Mouse (Mus musculus) MN1 (cell line): ENCODE measurements around the gene Dap3.
A peak's percentile ranks its signal among the peaks of the same experiment; 100 is the strongest.
"Not testable (repeated sequence)": the region's sequence is repeated elsewhere in the genome, so short reads cannot be mapped to it uniquely, and the experiment has no call there.

Source experiments
- DNase-seq: peaks from one replicate; pipeline ENCODE4 v3.0.0-alpha.2; 2016; ENCODE audit warnings: low spot score

Dap3 gene

DNA sequence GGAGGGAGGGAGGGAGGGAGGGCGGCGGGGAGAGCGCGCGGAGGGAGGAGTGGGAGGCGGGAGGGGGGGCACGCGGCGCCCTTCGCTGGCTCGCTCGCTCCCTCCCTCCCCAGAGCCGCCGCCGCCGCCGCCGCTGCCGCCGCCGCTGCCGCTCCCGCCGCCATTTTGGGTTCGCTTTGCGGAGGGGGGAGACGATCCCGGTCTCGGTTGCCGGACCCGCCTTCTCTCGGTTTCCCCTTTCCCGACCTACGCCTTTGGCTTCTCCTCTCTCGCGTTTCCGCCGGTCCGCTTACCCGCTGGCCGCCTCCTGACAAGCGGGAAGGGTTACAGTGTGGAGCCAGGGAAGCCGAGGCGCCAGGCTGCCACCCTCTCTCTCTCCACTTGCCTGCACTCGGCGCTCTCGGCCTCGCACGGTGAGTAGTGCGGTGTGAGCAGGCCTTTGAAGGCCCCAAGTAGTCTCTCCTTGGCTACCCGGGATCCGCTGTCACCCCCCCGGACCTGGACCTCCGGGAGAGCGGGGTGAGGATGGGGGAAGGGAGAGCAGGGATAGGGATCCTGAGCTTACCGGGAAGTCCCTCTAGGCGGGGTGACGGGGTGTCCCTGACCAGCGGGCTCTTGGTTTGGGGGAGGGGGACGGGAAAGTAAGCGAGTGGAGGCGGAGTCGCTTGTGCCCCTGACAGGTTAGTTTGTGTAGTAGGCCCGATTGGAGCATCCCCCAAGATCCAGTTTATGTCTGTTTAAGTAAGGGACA lies at the start of gene Dap3, which contains the start of gene Ash1l:
Dap3 (minus strand) TSS at position 606 of the 751 bp plus-strand sequence.
Ash1l (plus strand) TSS at position 47 of the 751 bp plus-strand sequence.
- DNase-seq = peak; percentile 86

DNA sequence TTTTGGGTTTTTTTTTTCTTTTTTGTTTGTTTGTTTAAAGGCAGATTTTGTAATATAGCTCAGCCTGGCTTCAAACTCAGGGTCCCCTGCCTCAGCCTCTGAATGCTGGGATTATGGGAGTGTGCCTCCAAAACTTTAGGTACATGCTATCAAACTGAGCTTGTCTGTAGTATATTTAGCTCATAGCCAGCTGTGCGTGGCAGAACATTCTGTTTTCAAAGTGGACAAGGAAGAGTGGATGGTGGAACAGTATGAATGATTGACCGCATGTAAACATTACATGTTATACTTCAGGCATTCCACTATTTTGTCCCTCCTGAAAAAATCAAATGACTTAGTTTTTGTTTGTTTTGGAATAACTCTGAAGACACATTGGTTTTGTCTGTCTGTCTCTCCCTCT lies 41.8 kb upstream of the Dap3 start:
- DNase-seq = no peak

DNA sequence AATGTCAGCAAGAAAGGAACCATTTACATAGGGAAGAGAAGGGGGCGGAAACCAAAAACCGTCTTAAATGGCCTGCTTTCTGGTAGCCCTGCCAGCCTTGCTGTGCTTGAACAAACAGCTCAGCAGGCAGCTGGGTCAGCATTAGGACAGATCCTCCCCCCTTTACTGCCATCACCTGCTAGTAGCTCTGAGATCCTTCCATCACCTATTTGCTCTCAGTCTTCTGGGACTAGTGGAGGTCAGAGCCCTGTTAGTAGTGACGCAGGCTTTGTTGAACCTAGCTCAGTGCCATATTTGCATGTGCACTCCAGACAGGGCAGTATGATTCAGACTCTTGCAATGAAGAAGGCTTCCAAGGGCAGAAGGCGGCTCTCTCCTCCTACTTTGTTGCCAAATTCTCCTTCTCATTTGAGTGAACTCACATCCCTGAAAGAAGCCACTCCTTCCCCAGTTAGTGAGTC lies 33.0 kb upstream of the Dap3 start:
- no peak for DNase-seq

DNA sequence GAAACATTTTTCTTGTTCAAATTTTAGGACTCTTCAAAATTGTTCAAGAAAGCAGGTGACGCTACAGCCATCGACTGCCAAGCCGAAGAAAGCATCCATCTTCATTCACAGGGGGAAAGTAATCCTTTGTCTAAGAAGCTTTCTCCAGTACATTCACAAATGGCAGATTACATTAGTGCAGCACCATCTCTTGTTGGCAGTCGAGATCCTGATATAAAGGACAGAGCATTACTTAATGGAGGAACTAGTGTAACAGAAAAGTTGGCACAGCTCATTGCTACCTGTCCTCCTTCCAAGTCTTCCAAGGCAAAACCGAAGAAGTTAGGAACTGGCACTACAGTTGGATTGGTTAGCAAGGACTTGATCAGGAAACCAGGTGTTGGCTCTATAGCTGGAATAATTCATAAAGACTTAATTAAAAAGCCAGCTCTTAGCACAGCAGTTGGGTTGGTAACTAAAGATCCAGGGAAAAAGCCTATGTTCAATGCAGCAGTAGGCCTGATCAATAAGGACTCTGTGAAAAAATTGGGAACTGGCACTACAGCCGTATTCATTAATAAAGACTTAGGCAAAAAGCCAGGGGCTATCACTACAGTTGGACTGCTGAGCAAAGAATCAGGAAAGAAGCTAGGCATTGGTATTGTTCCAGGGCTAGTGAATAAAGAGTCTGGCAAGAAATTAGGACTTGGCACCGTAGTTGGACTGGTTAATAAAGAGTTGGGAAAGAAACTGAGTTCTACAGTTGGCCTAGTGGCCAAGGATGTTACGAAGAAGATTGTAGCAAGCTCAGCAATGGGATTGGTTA lies 30.4 kb upstream of the Dap3 start:
- no peak for DNase-seq

DNA sequence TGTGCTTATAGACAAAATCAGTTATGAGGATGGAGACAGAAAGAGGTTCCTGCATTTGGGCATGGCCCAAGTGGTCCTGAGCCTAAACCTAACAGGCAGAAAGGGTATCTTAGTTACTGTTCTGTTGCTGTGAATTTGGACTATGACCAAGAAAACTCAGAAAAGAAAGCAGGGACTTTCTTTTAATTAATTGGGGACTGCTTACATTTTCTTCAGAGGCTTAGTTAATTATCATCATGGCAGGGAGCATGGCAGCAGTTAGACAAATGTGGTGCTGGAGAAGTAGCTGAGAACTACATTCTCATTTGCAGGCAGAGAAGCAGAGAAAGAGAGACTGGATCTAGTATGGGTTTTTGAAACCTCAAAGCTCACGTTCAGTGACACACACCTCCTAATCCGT lies 24.0 kb upstream of the Dap3 start:
- no peak for DNase-seq

DNA sequence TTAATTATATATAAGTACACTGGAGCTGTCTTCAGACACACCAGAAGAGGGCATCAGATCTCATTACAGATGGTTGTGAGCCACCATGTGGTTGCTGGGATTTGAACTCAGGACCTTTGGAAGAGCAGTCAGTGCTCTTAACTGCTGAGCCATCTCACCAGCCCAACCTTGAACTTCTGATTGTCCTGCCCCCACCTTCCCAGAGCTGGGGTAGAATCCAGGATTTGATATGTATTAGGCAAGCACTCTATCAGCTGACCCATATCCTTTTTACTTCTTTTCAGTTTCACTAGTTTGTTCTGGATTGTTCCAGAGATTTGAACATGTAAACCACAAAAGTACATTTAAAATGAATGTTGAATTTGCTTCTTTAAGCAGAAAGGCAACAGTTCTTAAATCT lies 12.2 kb upstream of the Dap3 start:
- not testable (repeated sequence) for DNase-seq

DNA sequence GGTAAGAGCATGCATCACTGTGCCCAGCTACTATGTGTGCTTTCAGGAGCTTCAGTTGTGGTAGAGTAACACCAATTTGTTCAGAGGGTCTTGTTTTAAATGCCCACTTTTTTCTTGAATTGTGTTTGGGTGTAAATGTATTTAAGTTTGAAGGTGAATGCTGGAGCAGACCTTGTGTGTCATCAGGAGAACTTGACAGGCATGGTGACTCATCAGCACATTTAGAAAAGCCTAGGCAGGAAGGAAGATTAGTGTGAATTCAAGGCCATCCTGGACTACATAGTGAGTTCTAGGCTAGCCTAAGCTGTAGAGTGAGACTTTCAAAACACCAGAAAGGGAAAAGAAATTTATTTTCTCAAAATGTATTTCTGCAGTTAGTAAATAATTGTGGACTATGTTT lies 2.8 kb upstream of the Dap3 start:
- no peak for DNase-seq

DNA sequence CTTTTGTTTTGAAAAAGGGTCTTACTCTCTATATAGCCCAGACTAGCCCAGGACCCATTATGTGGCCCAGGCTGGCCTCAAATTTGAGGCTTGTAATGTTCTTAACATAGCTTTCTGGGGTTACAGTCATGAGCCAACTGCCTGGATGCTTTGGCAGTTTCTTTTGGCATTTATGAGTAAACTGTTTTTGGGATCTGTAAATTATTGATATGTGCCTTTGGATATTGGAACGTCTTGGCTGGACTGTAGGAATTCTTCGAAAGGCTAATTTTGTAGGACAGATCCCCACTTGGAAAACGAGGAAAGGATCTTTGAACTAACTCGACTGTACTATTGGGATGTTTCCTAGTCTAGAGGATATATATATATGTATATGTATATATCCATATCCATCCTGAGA lies 2.3 kb upstream of the Dap3 start:
- no peak for DNase-seq

DNA sequence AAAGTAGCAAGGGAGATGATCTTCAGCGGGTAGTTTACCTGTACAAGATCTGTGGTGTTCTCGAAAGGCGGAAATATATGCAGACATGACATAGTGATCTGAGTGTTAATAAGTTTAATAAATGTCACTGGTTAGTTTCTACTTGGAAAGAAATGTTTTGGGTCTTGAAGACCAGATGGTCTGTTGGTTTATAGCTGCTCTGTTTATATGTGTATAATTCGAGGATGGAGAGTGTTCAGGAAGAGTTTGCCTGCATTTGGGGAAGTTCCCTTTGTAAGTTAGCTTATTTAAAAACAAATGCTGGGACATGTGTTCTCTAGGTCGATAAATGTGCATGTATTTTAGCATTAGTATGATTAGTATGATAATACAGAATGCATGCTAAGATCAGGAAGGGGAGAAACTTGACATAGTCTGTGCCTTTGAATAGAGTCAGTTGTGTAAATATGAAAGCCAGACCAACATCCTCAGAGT lies 383 bp upstream of the Dap3 start:
- no peak for DNase-seq

DNA sequence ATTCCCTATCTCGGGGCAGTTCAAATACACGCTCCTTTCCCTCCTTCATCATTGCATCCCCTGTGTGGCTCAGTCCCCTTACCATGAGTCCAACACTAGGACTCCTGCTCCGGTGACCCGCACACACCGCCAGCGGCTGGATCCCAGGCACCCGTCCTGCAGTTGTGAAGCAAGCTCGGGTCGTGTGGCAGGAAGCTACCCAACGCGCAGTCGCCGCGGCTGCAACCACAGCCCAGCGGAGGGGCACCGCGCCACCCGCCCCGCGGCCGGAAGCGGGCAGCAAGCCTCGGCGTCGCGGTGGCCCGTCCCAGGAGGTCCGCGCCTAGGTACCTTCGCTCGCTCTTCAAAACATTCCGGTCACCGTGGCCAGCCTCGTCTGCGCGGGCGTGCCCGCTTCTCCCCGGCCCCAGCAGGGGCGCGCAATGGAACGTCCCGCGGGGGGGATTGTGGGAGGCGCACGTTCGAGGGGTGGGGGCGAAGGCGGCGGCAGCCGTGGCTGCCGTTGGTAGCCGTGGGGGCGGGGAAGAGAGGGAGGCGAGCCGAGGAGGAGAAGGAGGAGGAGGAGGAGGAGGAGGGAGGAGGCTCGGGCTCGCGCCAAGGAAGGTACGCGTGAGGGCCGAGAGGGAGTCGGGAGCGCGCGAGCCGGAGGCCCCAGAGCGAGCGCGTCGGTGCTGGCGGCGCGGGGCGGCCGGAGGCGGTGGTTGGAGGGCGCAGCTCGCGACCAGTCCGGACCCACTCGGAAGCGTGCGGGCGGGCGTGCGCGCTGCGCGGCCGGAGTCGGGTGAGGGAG lies 1.0 kb downstream of the Dap3 start:
- DNase-seq = peak; percentile 91

DNA sequence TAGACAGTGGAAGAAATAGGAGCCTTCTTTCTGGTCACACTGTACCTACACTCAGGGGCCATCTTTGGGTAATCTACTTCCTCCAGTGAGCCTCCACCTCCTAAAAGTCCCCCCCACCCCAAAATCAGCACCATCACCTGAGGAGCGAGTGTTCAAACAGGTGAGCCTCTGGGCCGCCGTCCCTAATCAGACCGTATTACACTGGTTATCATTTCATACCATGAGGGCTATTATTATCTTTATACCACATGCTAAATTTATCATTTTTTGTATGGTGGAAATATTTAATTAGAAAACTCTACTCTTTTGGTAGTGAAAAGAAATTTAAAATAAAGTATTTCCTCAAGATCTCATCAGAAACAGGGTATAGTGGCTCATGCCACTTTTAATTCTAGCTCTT lies 6.9 kb downstream of the Dap3 start:
- DNase-seq = no peak

DNA sequence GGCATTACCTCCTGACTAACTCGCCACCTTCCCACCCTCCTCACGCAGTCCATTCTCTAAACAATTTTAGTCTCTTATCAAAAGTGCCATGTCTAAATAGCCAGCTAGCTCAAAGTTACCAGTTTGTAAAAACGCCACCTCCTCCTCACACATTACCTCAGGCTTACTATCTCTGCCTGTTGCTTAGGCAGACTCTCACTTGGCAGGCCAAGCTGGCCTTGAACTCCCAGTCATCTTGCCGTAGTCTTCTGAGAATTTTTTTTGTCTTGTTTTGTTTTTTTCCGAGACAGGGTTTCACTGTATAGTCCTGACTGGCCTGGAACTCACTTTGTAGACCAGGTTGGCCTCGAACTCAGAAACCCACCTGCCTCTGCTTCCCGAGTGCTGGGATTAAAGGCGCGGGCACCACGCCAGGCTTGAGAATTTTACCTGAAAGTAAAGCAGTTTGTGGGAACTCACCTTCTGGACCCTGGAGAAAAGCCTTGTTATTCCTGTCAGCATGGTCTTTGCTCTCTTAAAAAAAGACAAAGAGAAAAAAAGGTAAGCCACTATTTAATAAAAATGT lies 8.6 kb downstream of the Dap3 start:
- no peak for DNase-seq

DNA sequence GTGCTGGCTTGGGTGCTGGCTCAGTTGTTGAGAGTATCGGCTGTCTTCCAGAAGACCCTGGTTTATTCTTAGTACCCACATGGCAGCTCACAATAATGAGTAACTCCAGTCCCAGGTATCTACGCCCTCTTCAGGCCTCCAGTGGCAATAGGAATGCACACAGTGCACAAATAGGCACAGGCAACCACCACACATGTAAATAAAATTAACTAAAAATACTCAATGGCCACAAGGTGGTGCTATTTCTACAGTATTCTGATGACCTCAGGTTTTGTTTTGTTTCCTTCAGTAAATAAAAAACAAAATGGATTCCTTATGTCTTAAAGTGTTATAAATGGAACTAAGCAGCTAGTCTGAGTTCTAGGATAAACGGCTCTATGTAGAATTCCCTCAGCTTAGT lies 11.2 kb downstream of the Dap3 start:
- DNase-seq = peak; percentile 82

DNA sequence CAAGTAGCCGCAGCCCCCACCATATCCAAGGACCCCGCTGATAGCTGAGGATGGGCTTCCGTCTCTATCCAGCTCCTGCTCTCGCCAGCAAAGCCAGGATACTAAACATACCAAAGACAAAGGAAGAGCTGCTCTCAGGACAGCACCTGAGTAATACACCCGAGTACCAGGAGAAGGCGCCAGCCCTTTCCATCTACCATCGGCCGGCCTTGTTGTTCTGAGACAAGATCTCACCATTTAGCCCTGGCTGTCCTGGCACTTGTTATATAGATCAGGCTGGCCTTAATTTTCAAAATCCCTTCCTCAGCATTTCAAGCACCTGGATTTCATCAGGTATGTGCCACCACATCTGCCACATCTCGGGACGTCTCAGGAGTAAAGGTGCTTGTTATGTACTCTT lies 11.9 kb downstream of the Dap3 start:
- DNase-seq = no peak

DNA sequence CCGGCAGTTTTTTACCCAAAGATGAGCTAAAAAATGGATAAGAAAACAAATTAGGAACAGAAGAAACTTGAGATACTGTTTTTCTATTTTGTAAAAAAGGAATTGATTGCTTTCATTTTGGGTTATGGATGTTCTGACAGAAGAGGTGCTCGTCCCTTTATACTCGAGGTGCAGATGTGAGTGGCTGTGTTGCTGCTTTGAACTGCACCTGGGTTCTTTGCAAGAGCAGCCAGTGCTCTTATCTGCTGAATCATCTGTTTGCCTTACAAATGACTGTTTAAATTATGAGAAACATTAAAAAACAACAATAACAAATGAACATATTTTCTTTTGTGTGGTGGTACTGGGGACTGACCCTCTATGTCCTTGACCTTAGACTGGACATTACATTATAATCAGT lies 21.5 kb downstream of the Dap3 start:
- DNase-seq = no peak

DNA sequence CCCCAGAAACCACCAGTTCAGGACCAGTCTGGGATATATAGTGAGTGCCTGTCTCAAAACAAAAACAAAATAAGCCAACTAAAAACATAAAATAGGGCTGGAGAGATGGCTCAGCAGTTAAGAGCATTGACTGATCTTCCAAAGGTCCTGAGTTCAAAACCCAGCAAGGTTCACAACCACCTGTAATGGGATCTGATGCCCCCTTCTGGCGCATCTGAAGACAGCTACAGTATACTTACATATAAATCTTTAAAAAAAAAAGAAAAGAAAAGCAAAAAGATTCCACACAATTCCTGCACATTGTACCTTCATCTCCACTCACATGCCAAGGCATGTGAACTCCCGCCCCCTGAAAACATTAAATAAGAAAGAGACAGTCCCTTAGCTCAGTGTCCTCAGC lies 25.3 kb downstream of the Dap3 start:
- DNase-seq = no peak

DNA sequence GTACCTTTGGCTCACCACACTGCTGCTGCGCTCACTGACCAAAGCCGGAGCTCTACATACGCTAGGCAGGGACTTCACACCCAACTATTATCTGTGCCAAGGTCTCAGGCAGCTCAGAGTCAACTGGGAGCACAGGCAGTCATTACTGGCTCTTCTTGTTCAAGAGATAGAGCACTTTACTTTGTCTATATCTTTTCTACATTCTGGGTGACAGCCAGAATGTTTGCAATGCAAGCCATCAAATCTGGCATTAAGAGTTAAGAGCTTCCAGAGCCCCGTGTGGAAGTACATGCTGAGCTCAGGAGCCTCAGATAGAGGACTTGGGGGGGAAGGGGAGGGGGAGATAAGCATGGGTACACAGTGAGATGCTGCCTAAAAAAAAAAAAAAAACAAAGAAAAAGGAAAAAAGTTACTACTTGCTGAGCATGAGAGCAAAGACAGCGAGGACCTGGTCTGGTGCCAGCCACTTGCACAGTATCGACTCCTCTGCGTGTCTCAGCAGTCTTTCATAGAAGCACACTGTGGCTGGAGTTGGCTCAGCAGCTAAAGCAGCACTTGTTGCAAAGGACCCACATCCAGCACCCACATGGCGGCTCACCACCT lies 26.9 kb downstream of the Dap3 start:
- DNase-seq = no peak

DNA sequence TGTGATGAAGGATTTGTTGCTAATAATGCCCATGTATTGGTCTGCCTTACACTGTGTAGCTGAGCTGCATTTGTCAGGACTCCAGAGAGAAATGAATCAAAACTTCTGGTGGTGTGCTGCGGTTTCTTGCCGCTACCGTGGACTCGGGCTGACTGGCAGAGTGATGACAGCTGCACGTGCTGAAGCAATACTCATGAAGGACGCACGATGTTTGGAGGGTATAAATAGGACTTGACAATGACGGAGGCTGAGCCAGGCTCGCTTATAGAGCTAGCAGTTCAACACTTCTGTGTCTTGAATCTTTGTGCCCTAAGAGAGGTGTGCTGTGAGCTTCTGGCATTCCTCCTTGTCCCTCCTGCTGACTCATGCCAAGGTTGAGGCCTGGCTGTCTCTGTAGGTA lies 29.6 kb downstream of the Dap3 start:
- DNase-seq = no peak

DNA sequence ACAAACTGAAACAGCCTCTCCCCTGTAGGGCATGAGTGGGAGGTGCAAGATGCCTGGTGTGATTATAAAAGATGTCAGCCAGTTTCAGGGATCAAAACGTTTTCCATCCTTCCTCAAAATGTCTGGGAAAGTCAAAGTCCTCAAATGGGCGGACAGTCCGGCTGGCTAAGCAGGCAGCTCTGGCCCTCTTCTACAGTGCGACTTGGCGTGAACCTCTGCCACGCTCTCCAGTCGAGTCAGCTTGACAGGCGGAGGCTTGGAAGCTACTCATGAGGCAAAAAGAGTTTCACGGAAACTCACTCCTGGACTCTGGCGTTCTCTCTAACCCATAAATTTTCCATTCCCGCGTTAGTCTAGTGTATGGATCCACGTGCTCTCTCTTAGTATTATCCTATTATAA lies 32.0 kb downstream of the Dap3 start:
- no peak for DNase-seq

DNA sequence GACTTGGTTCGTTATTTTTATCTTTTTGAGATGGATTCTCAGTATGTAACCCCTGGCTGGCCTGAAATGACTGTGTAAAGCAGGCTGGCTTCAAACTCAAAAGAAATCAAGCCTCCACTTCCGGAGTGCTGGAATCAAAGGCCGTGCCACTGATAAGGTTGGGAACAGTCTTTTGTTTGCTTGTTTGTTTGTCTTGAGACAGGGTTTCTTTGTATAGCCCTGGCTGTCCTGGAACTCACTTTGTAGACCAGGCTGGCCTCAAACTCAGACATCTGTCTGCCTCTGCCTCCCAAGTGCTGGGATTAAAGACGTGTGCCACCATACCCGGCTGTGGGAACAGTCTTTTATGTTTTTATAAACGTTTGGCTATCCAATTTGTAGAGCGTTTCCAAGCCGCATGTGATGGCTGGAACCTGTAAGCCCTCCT lies 36.6 kb downstream of the Dap3 start:
- no peak for DNase-seq

DNA sequence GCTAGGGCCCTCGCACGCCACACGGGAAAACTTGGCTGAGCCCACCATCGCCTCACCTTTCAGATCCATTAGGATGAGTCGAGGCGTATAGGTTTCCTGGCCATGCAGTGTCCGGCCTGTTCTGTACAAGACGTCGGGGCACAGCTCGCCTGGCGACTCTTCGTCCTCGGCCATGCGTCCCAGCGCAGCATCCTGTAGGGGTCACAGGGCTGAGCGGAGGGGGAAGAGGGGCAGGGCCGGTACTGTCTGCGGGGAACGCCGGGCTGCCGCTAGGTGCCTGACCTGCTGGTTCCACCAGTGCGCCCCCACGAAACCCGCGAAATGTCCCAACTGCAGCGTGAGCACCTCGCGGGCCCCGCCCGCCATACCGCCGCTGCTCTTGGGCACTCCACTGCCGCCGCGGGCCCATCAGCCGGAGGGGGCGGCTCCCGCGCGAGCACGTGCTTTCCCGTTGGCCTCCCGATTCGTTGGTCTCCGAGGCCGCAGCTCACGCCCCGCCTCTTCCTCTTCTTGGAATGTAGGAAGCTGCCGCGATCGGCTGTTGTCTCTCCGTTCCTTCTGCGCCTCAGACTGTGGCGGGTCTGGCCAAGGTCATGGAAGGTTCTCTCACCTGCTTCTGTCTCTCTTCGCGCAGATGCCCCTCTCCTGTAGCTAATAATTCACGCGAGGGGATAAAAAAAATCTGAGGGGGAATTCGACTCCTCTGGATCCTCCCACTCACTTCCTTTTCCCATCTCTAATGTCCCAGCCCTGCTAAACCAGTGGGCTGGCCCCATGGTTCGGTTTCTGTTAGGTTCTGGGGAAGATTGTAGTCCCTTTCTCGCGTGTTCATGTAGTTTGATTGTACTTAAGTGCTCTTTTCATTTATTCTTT lies 37.2 kb downstream of the Dap3 start, which contains the start of gene Msto1:
Msto1 (minus strand) TSS at position 489 of the 873 bp plus-strand sequence.
- DNase-seq = peak; percentile 93
